Mouse (Mus musculus) embryo, embryonic 11.5 days (tissue): ENCODE data around the gene Rtl1.
A peak's percentile ranks its signal among the peaks of the same experiment; 100 is the strongest.

Source experiments
- DNase-seq: peaks from one replicate; pipeline ENCODE4 v3.0.0-alpha.2; 2012; ENCODE audit warnings: low read depth, low spot score

Gene Rtl1

DNA sequence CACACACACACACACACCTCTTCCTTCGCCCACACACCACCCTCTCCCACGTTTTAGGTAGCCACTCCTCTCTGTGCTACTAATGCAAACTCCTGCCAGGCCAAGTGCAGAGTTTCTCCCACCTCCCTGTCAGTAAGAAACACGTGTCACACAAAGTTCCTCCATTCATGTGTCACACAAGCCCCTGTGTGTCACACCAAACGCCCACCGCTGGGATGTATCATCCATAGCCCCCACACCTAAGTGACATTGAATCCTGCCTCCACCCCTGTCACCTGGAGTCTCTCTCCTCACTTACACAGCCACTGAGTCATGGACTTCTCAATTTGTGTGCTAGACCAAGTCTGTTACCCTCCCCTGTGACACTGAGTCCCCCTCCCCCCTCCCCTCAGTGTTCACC lies 17.9 kb downstream of the Rtl1 start:
- no peak for DNase-seq

DNA sequence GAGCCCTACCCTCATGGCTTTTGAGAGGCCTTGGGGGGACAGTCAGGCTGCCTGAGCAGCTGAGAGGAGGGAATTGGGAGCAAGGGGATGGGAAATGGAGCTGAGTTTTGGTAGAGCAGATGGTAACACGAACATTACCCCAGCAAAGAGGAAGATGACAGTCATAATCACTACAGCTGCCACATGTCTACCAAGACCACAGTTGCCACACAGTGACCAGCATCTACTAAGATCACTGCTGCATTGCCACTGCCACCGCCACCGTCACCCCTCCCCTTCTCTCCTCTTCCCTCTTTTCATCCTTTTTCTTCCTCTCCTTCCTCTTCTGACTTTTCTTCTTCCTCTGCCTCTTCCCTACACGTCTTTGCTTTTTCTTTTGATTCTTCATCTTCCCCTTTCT lies 27.9 kb downstream of the Rtl1 start:
- no peak for DNase-seq

DNA sequence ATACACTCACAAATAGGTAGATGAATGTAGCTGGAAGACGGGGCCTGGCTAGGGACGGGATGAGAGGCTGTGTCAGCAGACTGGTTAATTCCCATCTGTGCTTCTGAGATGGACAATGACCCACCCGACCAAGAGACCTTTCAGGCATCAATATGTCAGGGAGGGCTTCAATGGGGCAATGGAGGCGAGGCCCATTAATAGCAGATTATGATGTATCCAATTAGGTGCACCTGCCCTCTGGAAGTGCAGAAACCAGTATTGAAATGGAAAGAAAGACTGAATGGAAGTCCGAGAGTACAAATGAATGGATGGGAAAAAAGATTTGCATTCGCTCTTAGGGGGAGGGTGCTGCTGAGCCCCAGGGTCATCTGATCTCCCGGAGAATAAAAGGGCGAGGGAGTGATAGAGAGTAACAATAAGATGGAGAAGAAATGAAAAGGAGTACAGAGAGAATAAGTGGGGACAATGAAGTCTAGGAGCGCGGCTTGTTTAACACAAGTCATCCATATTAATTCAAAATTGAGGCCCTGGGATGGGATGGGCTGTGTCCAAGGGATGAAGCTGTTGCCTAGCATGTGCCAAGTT lies 39.9 kb downstream of the Rtl1 start:
- no peak for DNase-seq

DNA sequence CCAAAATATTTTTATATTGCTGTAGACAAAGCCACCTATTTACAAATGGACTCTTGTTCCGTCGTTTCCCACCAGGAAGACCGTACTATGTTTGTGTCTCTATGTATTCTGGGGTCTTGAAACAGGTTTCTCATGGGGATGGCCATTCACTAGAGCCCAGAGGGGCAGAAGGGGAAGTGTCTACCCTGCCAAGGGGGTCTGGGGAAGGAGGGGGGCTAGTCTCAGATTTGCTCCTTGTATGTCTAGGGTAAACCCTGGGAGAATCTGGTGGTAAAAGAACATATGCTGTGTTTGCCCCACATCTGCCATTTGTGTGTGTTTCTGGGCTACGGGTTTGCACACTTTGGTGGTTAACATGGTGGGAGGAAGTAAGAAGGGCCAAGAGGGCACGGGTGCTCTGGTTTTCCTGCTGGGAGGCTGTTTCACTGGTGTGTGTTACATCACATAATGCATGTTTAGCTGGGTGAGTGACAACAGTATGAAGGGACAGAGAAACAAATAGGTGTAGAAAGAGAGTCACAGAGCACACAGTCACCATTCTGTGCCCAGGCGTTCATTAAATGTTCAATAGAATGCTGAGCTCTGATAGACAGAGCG lies 41.1 kb downstream of the Rtl1 start:
- DNase-seq, result no peak

DNA sequence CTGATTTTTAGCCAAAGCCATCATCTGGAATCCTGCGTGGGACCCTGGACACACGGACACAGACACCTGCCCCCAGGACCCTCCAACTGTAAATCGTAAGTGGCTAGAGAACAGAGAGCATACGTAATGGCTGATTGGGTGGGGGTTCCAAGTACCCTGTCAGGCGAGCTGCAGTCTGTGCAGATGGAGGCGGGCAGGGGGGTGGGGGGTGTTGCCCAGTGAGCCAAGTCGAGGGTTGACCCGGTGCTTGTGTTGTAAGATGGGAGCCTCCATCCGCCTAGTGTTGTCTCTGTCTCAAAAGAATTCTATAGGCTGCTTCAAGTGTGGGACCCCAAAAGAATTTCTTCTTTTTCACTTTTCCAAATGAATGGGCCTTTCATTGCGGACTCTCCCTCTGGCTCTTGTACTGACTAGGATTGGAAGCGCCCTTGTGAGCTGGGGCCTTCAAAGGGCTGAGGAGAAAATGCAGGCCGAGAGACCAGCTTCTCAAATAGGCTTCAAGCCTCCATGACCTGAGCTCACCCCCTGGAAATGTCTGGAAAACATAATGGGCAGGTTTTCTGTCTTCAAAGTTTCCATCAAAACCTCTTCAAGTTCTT lies 41.8 kb downstream of the Rtl1 start:
- DNase-seq, result no peak

- DNase-seq, result no peak
Observed at GRCm38 (mm10) chr12:109555837-109556409, 44.2 kb downstream of the Rtl1 start.

DNA sequence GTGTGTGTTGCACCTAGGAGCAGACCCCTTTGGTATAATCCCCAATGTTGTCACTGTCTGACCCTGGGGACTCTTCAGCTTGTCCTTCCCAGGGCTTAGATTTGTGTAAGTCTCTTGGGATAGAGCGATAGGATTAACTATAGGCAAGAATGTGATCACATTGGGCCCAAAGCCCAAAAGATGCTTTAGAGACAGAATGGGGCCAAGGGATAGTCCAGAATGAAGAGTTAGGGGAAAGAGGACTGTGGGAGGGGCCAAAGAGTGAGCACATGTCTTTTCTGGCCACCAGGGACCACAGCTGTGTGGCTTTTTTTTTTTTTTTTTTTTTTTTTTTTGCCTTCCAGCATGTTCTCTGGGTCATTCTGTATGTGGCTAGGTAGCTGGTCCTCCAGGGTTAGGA lies 46.6 kb downstream of the Rtl1 start:
- no peak for DNase-seq

DNA sequence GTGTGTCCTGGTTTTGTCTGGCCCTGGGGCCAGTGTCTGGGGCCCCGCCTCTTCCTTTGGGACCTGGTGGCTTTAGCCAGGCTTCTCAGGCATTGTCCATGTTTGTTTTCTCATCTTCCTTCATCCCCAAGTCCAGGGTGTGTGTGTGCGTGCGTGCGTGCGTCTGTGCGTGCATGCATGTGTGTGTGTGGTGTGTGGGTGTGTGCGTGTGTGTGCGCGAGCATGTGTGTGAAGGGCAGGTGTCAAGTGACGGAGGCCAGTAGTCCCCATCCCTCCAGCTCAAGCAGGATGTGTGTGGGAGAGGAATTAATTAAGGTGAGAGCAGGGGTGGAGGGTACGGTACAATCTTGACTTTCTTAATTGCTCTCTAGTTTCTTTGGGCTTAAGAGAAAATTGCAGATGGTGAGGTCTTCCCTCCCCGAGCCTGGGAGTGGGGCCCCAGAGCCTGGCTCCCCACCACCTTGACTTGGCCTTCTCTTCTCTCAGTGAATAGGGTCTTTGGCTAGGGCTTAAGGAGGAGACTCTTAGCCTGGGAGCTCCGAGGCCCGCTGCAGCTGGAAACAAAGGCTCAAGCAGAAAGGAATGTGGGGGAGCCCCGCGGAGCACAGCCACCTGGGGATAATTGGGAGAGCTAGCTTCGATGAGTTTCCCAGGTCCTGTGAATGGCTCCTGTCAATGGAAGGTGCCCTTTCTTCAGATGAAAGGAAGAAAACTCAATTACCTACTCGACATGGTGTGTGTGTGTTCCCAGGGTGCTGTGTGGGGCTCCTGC lies 47.2 kb downstream of the Rtl1 start:
- DNase-seq, result no peak

DNA sequence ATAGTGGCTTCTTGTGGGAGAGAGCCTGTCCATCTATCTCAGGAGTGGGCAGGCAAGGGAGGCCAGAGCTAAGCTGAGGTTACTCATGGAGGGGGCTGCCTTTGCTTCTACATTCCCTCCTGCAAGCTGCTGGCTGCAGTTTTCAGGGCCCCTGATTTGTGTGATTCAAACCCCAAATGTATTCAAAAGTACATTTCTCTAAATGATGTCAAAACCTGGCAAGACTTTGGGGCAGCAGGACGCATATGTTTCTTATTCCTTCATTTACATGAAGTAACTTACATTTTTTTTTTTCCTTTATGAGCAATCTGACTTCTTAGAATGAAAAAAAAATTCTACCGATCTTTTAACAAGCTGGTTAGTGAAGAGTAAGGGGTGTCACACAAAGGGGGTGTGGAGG lies 48.4 kb downstream of the Rtl1 start:
- DNase-seq, result no peak

DNA sequence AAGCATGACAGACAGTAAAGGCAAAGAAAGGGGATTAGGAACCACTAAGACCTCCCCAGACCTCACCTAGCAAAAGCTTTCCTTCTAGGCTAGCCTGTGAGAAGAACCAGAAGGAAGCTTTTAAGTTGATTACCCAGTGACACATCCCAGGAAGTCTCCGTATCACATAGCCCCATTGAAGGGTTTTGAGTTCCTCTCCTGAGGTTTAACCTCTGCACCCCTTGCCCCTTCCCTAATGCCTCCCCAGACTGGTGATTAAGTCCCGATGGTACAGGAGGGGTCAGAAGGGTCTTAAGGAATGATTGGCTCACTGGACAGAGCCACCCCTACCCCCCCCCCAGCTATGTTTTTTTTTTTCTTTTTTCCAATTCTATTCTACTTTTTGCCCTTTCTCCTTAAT lies 53.0 kb downstream of the Rtl1 start:
- DNase-seq, result no peak

- DNase-seq, result no peak
Observed at GRCm38 (mm10) chr12:109545875-109546732, 54.0 kb downstream of the Rtl1 start.

- no peak for DNase-seq
Observed at GRCm38 (mm10) chr12:109543281-109543923, 56.7 kb downstream of the Rtl1 start.

GRCm38 (mm10) chr12:109542635-109543249 lies 57.4 kb downstream of the Rtl1 start:
- DNase-seq, result peak; percentile 63

DNA sequence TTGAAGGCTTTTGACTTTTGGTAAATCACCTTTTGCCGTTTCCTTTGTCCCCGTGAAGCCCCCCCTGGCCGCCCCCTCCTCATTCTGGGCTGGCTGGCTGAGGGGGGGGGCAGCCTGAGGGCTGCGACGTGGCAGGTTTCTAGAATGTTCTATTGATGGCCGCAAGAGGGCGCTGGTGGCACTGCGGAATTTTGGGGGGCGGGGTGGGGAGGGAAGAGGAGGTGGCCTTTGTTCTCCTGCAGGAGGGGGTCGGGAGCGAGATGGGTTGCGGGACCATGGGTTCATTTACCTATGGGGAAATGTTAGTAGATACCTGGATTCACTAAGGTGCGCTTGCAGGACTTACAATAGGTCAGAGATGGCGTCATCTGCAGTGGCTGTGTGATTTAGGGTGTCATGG lies 58.1 kb downstream of the Rtl1 start:
- DNase-seq, result no peak

DNA sequence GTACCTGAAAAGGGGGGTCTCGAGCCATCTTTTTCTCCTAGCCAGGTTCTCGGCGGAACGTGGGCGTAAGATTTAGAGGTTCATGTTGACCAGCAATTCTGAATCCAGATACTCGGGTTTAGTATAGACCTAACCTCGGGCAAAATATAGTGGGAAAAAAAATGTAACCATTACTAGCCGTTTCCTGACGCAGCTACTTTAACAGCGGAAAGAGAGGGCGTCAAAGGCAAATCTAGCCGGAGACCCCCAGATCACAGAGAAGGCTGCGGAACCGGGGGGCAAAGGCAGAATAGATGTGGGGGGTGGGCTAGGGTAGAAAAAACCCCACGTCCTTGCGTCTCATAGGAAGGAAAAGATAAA lies 58.6 kb downstream of the Rtl1 start:
- no peak for DNase-seq

GRCm38 (mm10) chr12:109540739-109541539 lies 59.2 kb downstream of the Rtl1 start:
- DNase-seq, result peak; percentile 51

GRCm38 (mm10) chr12:109539950-109540349 lies 60.2 kb downstream of the Rtl1 start:
- no peak for DNase-seq
